Mouse (Mus musculus) cerebellum, adult 9-11 months (tissue): ENCODE measurements at regions not wholly inside any gene's neighbourhood (a gene's known extent, or its start where the extent isn't known, plus 50 kb on each side); places are given as distances from the start of the nearest gene placed in this dataset.
"Not testable (repeated sequence)": the region's sequence is repeated elsewhere in the genome, so short reads cannot be mapped to it uniquely, and the experiment has no call there.

Source experiments
- DNase-seq: peaks from one replicate; pipeline ENCODE4 v3.0.0; 2022

- DNase-seq = peak; percentile 14
Observed at GRCm38 (mm10) chr6:66399091-66399755, 136.0 kb upstream of the Mad2l1 start.

- DNase-seq = no peak
Observed at GRCm38 (mm10) chr6:66401468-66401867, 133.7 kb upstream of the Mad2l1 start.

GRCm38 (mm10) chr6:66401868-66402440 lies 133.2 kb upstream of the Mad2l1 start:
- no peak for DNase-seq

GRCm38 (mm10) chr6:66414822-66415221 lies 120.4 kb upstream of the Mad2l1 start:
- no peak for DNase-seq

GRCm38 (mm10) chr6:66419452-66420041 lies 115.6 kb upstream of the Mad2l1 start:
- DNase-seq = no peak

- no peak for DNase-seq
Observed at GRCm38 (mm10) chr6:66428370-66428769, 106.8 kb upstream of the Mad2l1 start.

- not testable (repeated sequence) for DNase-seq
Observed at GRCm38 (mm10) chr6:66450408-66450807, 84.8 kb upstream of the Mad2l1 start.

- DNase-seq = no peak
Observed at GRCm38 (mm10) chr6:66458172-66458571, 77.0 kb upstream of the Mad2l1 start.

GRCm38 (mm10) chr6:66464540-66464939 lies 70.7 kb upstream of the Mad2l1 start:
- DNase-seq = no peak

- no peak for DNase-seq
Observed at GRCm38 (mm10) chr6:66465137-66465853, 69.9 kb upstream of the Mad2l1 start.

GRCm38 (mm10) chr6:66466757-66467156 lies 68.4 kb upstream of the Mad2l1 start:
- no peak for DNase-seq

GRCm38 (mm10) chr6:66470627-66471249 lies 64.5 kb upstream of the Mad2l1 start:
- no peak for DNase-seq

- no peak for DNase-seq
Observed at GRCm38 (mm10) chr6:66471786-66472185, 63.4 kb upstream of the Mad2l1 start.

GRCm38 (mm10) chr6:66472697-66473096 lies 62.5 kb upstream of the Mad2l1 start:
- DNase-seq = no peak

- DNase-seq = no peak
Observed at GRCm38 (mm10) chr6:66477575-66477974, 57.6 kb upstream of the Mad2l1 start.

- no peak for DNase-seq
Observed at GRCm38 (mm10) chr6:66478326-66478964, 56.7 kb upstream of the Mad2l1 start.

GRCm38 (mm10) chr6:66479576-66479975 lies 55.6 kb upstream of the Mad2l1 start:
- DNase-seq = no peak

GRCm38 (mm10) chr6:66480207-66480606 lies 55.0 kb upstream of the Mad2l1 start:
- DNase-seq = no peak

- DNase-seq = no peak
Observed at GRCm38 (mm10) chr6:66482797-66483196, 52.4 kb upstream of the Mad2l1 start.
